Mouse (Mus musculus): ENCODE measurements around the gene Triobp. TPM values are rescaled to one million over a fixed set of nuclear protein-coding genes. Genes with fewer than 3 reads are reported as not detected.

Triobp gene
- polyA plus RNA-seq, 1 experiment from 2014 or later = 45.8 TPM

DNA sequence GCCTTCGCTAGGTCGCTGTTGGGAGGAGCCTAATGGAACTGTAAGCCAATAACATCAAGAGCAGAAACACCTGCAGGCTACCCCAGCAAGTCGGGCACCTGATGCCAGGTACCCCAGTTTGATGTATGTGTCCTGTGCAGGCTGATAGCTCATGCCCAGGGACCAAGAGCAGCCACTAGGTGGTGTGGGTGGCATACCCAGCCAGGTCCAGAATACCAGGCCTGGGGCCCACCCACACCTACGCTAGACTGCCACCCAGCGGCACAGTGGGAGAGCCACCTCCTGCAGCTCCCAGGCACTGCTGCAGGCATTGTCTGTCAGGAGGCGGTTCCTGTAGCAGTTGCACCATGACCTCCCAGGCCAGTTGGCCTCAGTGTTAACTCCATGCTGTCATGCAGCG lies 91.3 kb downstream of the Triobp start:
- Histone ChIP-seq H3K4me2 (no peak overlapping the region), H3K4me1 (peaks cover 34% of the 10 kb centered on the region), H3K27ac (replicated peaks) (no peak overlapping the region), H3K9me3 (no peaks in the 10 kb centered on the region), H3K27me3 (replicated peaks) (peaks cover 59% of the 10 kb centered on the region), H3K9ac (peak overlapping the region; percentile 21; the same call in 1 of the 2 replicates), H3K36me3 (peaks cover 6% of the 10 kb centered on the region), H3K4me3 (no peak overlapping the region)
- ATAC-seq (ENCODE audit: extremely low read depth, insufficient number of reproducible peaks, low FRiP score, low TSS enrichment) = peak; percentile 38; the same call in 1 of the 2 replicates
- 11% methylated on average over 7 of the region's 7 CpGs for WGBS

GRCm38 (mm10) chr15:79040501-79041416 lies 93.2 kb downstream of the Triobp start:
- Histone ChIP-seq H3K9me3 (no peaks in the 10 kb centered on the region), H3K4me3 (peak overlapping the region; percentile 31), H3K27me3 (replicated peaks) (peaks cover 77% of the 10 kb centered on the region), H3K9ac (peak overlapping the region; percentile 61), H3K27ac (replicated peaks) (no peak overlapping the region), H3K36me3 (peaks cover 5% of the 10 kb centered on the region), H3K4me1 (peaks cover 34% of the 10 kb centered on the region), H3K4me2 (peak overlapping the region; percentile 57)
- WGBS = 19% methylated on average over 24 of the region's 24 CpGs
- no peak for ATAC-seq (ENCODE audit: extremely low read depth, insufficient number of reproducible peaks, low FRiP score, low TSS enrichment)

DNA sequence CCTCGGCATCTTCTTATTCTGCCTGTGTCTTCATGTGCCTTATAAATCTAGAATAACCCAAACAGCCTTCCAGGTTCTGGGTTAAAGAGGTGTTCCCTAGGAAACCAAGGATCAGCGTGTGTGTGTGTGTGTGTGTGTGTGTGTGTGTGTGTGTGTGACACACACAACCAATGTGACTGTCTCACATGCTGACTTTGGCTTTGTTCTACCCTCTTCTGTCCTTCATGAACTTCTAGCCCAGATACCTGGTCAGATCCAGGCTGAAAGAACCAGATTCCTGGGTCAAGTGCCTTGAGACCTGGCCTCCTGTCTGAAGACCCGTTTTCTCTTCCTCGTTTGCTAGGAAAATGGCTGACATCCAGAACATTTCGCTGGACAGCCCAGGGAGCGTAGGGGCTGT lies 94.1 kb downstream of the Triobp start, which contains the start of gene Galr3:
Galr3 (plus strand) TSS at position 301 of the 400 bp plus-strand sequence.
- no peaks in the 10 kb centered on the region for H3K36me3 ChIP-seq
- peaks cover 34% of the 10 kb centered on the region for H3K4me1 ChIP-seq
- peak within 1 kb of the TSS; percentile 63 for H3K4me3 ChIP-seq
- peaks cover 79% of the 10 kb centered on the region for H3K27me3 ChIP-seq (replicated peaks)
- no peak within 1 kb of the TSS for H3K27ac ChIP-seq (replicated peaks)
- peak within 1 kb of the TSS; percentile 95 for H3K4me2 ChIP-seq
- H3K9ac ChIP-seq = peak within 1 kb of the TSS; percentile 76
- no peaks in the 10 kb centered on the region for H3K9me3 ChIP-seq
- whole genome bisulfite sequencing = 68% methylated on average over 6 of the region's 6 CpGs
- ATAC-seq (ENCODE audit: extremely low read depth, insufficient number of reproducible peaks, low FRiP score, low TSS enrichment) = no peak

- Histone ChIP-seq H3K4me1 (peaks cover 32% of the 10 kb centered on the region), H3K9ac (peak overlapping the region; percentile 76), H3K27me3 (replicated peaks) (peaks cover 85% of the 10 kb centered on the region), H3K4me3 (peak overlapping the region; percentile 63), H3K36me3 (no peaks in the 10 kb centered on the region), H3K27ac (replicated peaks) (no peak overlapping the region), H3K4me2 (peak overlapping the region; percentile 95), H3K9me3 (no peaks in the 10 kb centered on the region)
- no peak for ATAC-seq (ENCODE audit: extremely low read depth, insufficient number of reproducible peaks, low FRiP score, low TSS enrichment)
- 1% methylated on average over 105 of the region's 105 CpGs for WGBS
Measured at GRCm38 (mm10) chr15:79042721-79043491, 95.4 kb downstream of the Triobp start.

GRCm38 (mm10) chr15:79044837-79045236 lies 97.3 kb downstream of the Triobp start:
- no peak overlapping the region for H3K4me2 ChIP-seq
- no peak overlapping the region for H3K9ac ChIP-seq
- no peaks in the 10 kb centered on the region for H3K36me3 ChIP-seq
- H3K27ac ChIP-seq (replicated peaks) = no peak overlapping the region
- peaks cover 23% of the 10 kb centered on the region for H3K4me1 ChIP-seq
- no peak overlapping the region for H3K4me3 ChIP-seq
- no peaks in the 10 kb centered on the region for H3K9me3 ChIP-seq
- peaks cover 81% of the 10 kb centered on the region for H3K27me3 ChIP-seq (replicated peaks)
- no peak for ATAC-seq (ENCODE audit: extremely low read depth, insufficient number of reproducible peaks, low FRiP score, low TSS enrichment)
- 47% methylated on average over 4 of the region's 4 CpGs for whole genome bisulfite sequencing

DNA sequence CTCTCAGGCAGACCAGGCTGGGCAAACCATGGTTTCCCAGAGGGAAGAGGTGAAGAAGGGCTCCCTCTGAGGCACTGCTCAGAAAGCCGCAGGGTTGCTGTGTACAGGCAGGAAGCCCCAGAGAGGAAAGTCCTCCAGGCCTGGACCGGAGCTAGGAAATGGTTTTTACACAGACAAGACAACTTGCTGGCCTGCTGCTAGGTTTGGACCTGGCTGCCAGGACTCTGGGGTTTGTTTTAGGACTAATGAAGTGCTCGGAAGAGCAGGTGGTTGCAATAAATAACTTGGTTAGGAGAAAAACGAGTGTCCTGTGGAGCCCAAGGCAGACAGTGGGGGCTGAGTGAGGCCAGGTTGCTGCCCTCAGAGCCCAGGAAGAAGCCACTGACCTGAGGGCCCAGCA lies 100.7 kb downstream of the Triobp start:
- Histone ChIP-seq H3K4me2 (no peak overlapping the region), H3K27me3 (replicated peaks) (peaks cover 47% of the 10 kb centered on the region), H3K4me1 (peaks cover 8% of the 10 kb centered on the region; the same call in 1 of the 2 replicates), H3K4me3 (no peak overlapping the region), H3K9ac (no peak overlapping the region), H3K9me3 (no peaks in the 10 kb centered on the region), H3K36me3 (peaks cover 10% of the 10 kb centered on the region), H3K27ac (replicated peaks) (no peak overlapping the region)
- no peak for ATAC-seq (ENCODE audit: extremely low read depth, insufficient number of reproducible peaks, low FRiP score, low TSS enrichment)
- WGBS = 71% methylated on average over 4 of the region's 4 CpGs

DNA sequence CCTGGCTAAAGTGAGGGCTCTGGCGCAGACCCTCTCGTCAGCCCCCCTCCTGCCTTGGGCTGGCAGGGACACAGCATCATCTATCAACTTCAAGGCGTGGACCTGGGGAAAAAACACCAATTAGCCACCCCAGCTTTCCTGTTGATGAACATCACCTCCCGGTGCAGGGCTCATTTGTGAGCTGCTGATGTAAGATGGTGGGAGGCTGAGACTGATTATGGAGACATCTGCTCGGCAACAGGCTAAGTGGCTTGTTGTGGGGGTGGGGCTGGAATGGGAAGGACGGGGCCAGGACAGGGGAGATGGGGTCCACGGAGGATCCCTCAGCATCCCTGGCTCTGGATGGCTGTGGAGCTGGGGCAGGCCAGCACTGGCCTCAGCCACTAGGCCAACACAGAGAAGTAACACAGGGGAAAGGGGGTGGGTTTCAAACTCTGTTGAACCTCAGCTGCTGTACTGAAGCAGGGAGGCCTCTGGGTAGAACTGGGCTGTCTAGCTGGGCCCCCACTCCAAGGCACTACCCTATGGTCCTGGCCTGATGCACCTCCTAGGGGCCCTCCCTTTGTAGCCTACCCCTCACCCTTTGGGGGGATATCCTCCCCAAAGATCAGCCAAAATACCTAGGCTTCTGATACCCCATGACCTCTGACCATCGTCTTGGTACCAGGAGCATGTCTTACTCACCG lies 102.8 kb downstream of the Triobp start:
- Histone ChIP-seq H3K27me3 (replicated peaks) (peaks cover 26% of the 10 kb centered on the region), H3K4me2 (no peak overlapping the region), H3K9ac (no peak overlapping the region), H3K9me3 (no peaks in the 10 kb centered on the region), H3K27ac (replicated peaks) (no peak overlapping the region), H3K4me3 (no peak overlapping the region), H3K4me1 (0 out of 2 replicates have a peak, but pooled peaks cover 5% of the 10 kb centered on the region), H3K36me3 (peaks cover 31% of the 10 kb centered on the region)
- 52% methylated on average over 9 of the region's 9 CpGs for WGBS
- no peak for ATAC-seq (ENCODE audit: extremely low read depth, insufficient number of reproducible peaks, low FRiP score, low TSS enrichment)

DNA sequence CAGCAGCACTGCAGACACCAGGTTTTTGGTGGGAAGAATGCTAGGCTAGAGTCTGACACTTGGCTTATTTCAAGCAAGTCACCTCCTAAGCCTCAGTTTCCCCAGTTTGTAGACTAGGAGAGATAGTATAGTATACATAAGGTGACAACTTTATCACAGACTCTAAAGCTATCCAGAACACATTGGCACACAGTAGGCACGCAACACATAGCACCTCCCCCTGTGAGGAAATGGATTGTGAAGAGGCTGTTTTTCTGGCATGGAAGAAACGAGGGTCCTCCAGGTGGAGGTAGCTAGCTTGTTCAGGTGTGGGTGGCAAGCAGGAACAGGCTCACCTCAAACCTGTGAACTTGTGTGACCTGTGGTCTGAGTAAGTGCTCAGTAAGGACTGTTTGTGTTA lies 103.4 kb downstream of the Triobp start:
- no peaks in the 10 kb centered on the region for H3K9me3 ChIP-seq
- peaks cover 22% of the 10 kb centered on the region for H3K27me3 ChIP-seq (replicated peaks)
- H3K4me1 ChIP-seq = 0 out of 2 replicates have a peak, but pooled peaks cover 5% of the 10 kb centered on the region
- no peak overlapping the region for H3K9ac ChIP-seq
- H3K27ac ChIP-seq (replicated peaks) = no peak overlapping the region
- no peak overlapping the region for H3K4me3 ChIP-seq
- peaks cover 38% of the 10 kb centered on the region for H3K36me3 ChIP-seq
- ATAC-seq (ENCODE audit: extremely low read depth, insufficient number of reproducible peaks, low FRiP score, low TSS enrichment) = no peak
- WGBS = 73% methylated on average over 2 of the region's 2 CpGs
- no peak overlapping the region for H3K4me2 ChIP-seq

GRCm38 (mm10) chr15:79051461-79052360 lies 104.2 kb downstream of the Triobp start:
- no peak overlapping the region for H3K4me2 ChIP-seq
- H3K4me3 ChIP-seq = no peak overlapping the region
- ATAC-seq (ENCODE audit: extremely low read depth, insufficient number of reproducible peaks, low FRiP score, low TSS enrichment) = no peak
- 68% methylated on average over 13 of the region's 13 CpGs for WGBS
- no peak overlapping the region for H3K27ac ChIP-seq (replicated peaks)
- no peaks in the 10 kb centered on the region for H3K9me3 ChIP-seq
- H3K36me3 ChIP-seq = peaks cover 45% of the 10 kb centered on the region
- H3K4me1 ChIP-seq = 0 out of 2 replicates have a peak, but pooled peaks cover 5% of the 10 kb centered on the region
- H3K27me3 ChIP-seq (replicated peaks) = peaks cover 20% of the 10 kb centered on the region
- no peak overlapping the region for H3K9ac ChIP-seq

DNA sequence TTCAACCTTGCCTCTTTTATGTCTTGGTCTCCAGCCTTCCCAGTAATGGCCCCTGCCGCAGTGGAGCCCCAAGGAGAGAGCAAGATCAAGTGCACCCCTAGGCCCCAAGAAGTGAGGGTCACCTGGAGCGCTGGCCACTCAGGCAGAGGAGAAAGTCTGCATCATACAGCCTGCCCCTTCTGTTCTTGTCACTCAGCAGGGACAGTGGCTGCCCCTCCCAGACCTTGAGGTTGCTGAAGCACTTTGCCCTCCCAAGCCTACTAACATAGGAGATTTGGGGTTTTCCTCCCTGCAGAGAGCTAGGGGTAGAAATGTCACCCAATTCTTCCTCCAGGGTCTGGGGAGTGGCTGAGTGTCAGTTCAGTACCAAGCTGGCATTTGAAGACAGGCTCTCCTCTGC lies 104.8 kb downstream of the Triobp start:
- ATAC-seq (ENCODE audit: extremely low read depth, insufficient number of reproducible peaks, low FRiP score, low TSS enrichment) = no peak
- peaks cover 52% of the 10 kb centered on the region for H3K36me3 ChIP-seq
- no peaks in the 10 kb centered on the region for H3K9me3 ChIP-seq
- H3K27ac ChIP-seq (replicated peaks) = no peak overlapping the region
- no peak overlapping the region for H3K4me2 ChIP-seq
- no peak overlapping the region for H3K4me3 ChIP-seq
- peaks cover 15% of the 10 kb centered on the region for H3K27me3 ChIP-seq (replicated peaks)
- H3K4me1 ChIP-seq = 0 out of 2 replicates have a peak, but pooled peaks cover 5% of the 10 kb centered on the region
- 72% methylated on average over 2 of the region's 2 CpGs for WGBS
- H3K9ac ChIP-seq = no peak overlapping the region
